Mouse (Mus musculus) layer of hippocampus, adult 9-11 months (tissue): ENCODE measurements around the gene Muc3.
"Not testable (repeated sequence)": the region's sequence is repeated elsewhere in the genome, so short reads cannot be mapped to it uniquely, and the experiment has no call there.

Experiments used
- DNase-seq: peaks from one replicate; pipeline ENCODE4 v3.0.0; 2022

The Muc3 gene

GRCm38 (mm10) chr5:137149272-137149882 lies at the start of gene Muc3:
TSS of gene Muc3 (minus strand) at chr5:137149322.
- not testable (repeated sequence) for DNase-seq

DNA sequence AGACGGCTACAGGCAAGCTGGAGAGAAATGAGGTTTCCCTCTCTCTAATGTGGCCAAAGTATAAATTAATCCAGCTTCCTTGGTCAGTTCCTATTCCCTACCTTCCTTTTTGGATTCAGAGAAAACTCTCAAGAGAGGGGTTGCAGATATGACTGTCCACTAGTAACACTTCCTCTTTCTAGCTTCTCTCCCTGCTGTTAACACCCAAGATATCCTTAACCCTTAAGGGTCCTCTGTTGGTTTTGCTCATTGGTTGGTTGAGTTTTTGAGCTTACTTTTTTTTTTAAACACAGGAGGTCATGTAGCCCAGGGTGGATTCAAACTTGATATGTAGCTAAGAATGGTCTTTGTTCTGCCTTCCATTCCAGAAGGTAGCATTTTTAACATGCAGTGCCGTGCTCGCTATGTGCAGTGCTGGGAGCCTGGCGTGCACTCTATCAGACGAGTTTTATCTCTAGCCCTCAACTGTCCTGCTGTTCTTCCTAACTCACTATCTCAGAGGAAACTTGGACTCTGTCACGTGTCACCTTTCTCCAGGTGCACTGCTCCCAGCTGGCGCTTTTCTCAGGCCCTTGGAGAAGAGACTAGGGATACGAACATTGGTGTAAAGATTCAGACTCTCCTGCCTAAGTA lies 45.5 kb upstream of the Muc3 start:
- no peak for DNase-seq

DNA sequence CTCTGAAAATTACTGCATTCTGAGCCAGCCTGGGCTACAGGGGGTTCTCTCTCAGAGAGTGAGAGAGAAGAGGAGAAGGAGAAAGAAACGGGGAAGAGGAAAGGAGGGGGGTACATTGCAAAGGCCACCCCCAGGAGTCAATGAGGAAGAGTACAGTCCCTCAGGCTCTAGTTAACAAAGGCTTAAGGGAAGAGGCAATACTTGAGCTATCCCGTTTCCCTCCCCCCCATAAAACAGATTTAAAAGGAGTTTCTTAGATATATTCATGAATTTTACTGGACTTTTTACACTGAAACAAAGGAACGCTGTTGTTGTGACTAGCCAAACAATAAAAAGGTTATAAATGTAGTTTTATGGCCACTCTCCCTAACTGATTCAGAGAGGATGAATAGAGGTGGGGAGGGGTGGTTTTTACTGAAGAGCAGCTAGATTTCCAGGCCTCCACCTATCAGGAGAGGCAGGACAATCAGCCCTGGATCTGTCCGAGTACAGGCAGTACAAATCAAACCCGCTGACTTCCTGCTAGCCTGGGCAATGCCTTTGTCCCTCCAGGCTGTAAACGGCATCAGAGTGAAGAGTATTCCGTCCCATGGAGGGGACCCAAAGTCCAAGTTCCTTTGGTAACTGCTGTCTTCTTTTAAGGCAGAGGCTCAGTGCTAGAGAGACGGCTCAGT lies 44.3 kb upstream of the Muc3 start:
- no peak for DNase-seq

- DNase-seq = no peak
Measured at GRCm38 (mm10) chr5:137189326-137189725, 40.2 kb upstream of the Muc3 start.

GRCm38 (mm10) chr5:137185362-137185761 lies 36.2 kb upstream of the Muc3 start:
- DNase-seq = peak; percentile 38

- peak; percentile 12 for DNase-seq
Measured at GRCm38 (mm10) chr5:137179646-137180374, 30.7 kb upstream of the Muc3 start.

- DNase-seq = no peak
Measured at GRCm38 (mm10) chr5:137173967-137174366, 24.8 kb upstream of the Muc3 start.

DNA sequence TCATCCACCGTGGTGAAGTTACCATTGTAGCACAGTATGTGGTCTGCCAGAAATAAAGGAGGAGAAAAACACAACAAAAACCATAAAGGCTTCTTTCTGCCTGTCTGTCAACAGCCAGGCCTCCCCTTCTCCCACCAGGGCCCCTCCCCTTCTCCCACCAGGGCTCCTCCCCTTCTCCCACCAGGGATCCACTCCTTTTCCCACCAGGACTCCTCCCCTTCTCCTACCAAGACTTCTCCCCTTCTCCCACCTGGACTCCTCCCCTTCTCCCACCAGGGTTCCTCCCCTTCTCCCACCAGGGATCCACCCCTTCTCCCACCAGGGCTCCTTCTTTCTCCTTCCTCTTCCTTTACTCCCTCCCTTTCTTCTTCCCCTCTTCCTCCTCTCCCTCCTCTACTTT lies 23.5 kb upstream of the Muc3 start:
- no peak for DNase-seq

DNA sequence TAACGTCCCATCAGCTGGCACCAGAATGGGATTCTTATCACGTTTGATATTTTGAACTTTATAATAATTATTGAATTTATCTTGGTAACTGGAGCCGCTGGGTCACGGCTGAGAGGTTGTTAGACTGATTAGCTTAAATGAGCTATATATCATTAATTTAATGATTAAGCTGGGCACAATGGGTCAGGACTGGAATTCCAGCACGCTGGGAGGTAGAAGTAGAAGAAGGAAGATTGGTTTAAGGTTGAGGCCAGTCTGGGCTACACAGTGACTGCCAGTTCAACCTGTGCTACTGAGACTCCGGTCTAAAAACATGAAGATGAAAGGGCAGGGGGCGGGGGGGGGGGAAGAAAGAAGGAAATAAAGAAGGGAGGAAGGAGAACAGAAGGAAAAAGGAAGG lies 22.4 kb upstream of the Muc3 start:
- no peak for DNase-seq

DNA sequence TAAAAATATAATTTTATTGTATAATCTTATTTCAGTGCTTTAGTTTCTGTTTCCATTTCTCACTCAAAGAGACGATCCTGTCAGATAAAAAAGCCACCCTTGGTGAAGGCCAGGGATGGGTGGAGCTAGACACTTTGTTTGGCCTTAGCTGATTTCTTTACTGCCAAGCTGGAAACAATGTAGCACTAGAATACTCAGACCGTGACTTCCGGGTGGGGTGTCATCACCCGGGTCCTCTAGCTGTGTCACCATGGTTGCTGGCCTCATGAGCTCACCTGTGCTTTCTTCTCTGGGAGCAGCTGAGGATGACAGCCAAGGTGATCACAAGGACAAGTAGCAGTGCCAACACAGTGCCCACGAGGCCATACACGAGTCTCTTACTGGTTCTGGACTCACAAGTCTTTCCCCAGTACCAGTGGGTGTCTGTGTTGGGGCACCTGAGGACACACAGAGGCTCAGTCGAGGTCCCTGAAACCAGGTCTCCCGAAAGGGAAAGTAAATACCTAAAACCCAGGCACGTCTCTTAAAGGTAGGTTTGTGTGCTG lies 21.8 kb upstream of the Muc3 start:
- DNase-seq = no peak

DNA sequence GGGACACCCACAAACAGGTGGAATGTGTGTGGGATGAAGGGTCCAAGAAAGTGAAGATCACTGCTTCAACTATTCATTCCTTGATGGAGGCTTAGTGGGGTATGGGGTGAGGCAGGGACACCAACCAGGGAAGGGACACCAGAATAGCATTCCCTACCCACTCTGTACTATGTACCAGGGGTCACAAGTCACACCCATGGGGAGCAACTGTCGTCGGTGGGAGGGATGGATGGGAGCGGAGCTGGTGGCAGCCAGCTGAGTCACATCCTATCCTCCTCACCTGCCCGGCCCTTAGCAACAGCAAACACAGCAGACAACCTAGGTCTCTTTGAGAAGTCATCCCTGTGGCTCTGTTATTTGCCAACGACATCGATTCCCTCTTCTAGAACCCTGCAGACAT lies 18.4 kb upstream of the Muc3 start:
- no peak for DNase-seq

DNA sequence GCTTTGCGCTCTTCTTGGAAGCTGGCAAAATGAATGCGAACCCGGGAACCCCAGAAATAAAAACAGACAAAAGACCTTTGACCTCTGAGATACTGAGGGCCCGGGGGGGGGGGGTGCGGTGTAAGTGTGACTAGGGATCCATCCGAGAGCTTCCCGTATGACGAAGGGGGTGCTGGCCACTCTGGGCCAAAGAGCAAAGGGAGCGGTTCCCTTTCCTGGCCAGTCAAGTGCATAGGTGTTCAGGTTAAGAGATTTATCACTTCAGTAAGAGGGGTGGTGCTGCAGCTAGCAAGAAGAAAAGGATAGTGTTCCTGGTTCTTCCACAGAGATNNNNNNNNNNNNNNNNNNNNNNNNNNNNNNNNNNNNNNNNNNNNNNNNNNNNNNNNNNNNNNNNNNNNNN lies 16.9 kb upstream of the Muc3 start:
- DNase-seq = no peak

- DNase-seq = no peak
Measured at GRCm38 (mm10) chr5:137161853-137162252, 12.7 kb upstream of the Muc3 start.

DNA sequence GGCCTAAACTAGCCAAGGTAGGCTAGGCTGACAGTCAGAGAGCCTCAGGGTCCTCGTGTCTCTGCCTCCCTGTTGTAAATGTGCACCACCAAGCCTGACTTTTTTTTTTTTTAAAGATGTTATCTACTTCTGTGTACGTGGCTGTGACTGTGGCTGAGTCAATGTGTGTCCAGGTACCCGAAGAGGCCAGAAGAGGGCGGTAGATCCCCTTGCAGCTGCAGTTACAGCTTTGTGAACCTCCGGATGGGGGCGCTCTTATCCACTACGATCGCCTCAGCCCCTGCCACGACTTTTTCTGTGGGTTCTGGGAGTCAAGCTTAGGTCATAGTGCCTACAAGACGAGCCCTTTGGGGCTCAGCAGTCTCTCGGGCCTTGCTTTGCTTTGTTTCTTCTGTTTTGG lies 10.3 kb upstream of the Muc3 start:
- DNase-seq = no peak

DNA sequence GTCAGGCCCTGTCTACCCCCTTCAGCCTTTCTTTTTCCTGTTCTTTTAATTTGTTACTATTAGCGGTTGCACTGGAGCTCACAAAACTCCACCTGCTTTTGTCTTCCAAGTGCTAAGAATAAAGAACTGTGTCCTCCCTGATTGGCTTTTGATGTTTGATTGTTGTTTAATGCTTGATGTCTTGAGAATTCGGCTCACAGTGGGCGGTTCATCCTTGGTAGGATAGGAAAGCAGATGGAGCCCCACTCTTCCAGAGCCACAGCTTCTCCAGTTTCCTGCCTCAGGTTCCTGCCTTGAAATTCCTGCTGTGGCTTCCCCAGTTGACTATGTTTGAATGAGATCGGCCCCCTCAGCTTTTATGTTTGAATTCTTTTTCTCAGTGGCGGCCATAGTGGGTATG lies 4.2 kb upstream of the Muc3 start:
- DNase-seq = no peak

GRCm38 (mm10) chr5:137152623-137153022 lies 3.5 kb upstream of the Muc3 start:
- no peak for DNase-seq

DNA sequence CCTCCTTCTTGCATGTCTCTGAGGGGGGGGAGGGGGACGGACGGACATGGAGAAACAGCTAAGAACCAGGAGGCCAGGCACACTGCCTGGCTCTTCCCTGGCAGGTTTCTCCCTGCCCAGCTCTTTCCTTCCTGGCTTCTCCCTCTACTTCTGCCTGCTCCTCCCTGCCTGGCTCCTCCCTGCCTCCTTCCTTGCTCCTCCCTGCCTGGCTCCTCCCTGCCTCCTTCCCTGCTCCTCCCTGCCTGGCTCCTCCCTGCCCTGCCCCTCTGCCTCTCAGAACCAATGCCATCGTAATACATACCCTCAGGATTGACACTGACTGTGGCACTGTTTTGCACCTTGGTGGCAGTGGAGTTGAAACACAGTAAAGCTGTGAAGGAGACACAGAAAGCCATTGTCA lies 8.3 kb downstream of the Muc3 start:
- DNase-seq = no peak

GRCm38 (mm10) chr5:137138977-137139376 lies 10.1 kb downstream of the Muc3 start:
- DNase-seq = no peak

DNA sequence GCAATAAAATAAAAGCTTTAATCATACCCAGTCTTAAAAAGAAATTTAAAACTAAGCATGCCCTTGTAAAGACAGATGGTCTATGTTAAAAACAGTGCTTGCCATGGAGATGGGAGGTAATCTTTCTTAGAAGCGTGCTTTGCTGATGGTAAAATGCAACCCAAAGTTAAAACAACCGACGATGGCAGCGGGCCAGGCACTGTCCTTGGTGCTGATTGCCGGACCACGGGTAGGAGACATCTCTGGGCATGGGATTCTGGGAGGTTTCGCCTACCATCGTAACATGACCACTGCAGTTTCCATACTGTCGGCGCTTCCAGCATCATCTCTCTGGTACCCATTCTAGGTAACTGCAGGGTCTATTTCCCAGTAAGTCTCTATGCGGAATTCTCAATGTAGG lies 14.2 kb downstream of the Muc3 start:
- DNase-seq = no peak

DNA sequence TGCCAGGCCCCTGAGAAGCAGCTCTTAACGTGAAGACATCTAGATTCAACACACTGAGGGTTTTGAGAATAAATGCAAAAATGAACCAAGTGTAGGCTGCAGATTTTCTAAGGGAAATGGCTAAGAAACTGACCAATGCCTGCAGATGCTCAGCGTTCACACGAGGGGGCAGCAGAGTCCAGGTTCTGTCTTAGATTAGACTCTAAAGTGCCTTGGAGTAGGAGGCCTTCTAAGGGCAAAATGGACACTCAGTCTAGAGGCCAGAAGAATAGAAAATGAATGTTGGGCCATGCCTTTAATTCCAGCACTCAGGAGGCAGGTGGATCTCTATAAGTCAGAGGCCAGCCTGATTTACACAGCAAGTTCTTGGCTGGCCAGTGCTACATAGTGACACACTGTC lies 17.6 kb downstream of the Muc3 start:
- no peak for DNase-seq

DNA sequence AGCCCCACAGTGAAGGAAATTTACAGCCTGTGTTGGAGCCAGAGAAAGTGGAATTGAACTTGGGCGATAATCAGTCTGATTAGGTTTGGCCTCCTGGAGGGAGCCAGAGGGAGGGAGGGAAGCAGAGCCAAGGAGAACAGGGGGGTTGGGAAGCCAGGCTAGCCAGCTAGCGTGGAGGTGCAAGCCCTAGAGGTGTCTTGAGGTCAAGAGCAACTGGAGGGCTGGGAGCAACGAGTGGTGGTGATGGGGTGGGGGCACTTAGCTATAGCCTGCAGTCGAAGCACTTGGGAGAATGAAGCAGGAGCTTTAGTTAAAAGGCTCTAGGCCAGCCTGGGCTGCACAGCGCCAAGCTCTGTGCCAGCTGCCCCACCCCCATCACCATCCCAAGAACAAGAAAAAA lies 19.8 kb downstream of the Muc3 start:
- no peak for DNase-seq

- no peak for DNase-seq
Measured at GRCm38 (mm10) chr5:137123516-137123915, 25.6 kb downstream of the Muc3 start.

DNA sequence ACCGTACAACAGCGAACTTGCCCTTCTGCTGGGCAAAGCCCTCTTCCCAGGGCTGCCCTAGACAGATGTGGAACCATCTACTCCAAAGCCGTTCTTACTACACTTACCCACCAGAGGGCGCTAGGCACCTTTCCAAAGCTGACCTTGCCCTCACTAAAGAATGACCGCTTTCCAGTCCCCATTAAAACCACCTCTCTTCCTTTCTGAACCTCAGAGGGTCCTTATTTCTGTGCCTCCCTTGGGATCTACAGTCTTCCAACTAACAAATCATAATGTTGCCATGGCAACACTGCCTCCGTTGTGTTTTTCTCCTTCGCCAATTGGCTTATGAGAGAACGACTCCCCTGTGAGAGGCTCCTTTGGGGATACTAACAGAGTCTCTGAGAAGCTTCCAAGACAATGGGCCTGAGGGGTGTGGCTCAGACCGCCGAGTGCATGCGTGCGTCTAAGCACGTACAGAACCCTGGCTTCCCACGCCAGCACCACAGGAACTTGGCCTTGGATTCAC lies 26.4 kb downstream of the Muc3 start:
- peak; percentile 64 for DNase-seq
